Mouse (Mus musculus): ENCODE measurements at regions not wholly inside any gene's neighbourhood (a gene's known extent, or its start where the extent isn't known, plus 50 kb on each side); places are given as distances from the start of the nearest gene placed in this dataset.

DNA sequence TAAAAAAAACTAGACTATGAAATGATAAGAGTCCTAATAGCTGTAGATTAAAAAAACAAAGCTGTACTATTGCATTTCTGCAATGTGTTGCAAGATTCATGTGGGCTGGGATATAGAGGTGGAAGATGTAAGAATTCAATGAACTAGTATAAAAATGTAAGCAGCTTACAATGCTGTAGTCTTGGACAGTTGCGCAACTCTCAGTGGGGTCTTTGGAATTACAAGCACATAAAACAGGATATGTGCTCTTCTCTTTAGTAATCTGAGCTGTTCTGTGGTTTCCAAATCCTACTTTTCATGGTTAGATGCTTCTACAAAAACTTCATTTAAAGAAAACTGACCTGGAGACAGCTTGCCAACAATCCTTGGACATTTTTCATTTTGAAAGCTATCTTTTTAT is 609.3 kb downstream of the Adgrl2 start:
- no peaks in the 10 kb centered on the region for H3K9me3 ChIP-seq (ENCODE audit: control insufficient read depth)
- no peak overlapping the region for H3K4me3 ChIP-seq (ENCODE audit: low read depth, low read length)
- H3K27me3 ChIP-seq (replicated peaks; ENCODE audit: control insufficient read depth, insufficient read depth, low read length) = no peaks in the 10 kb centered on the region
- no peak overlapping the region for H3K4me2 ChIP-seq (replicated peaks; ENCODE audit: low read depth)
- no peak for TF ChIP-seq CTCF (IDR thresholded peaks at IDR 0.05; ENCODE audit: low read depth)
- H3K4me1 ChIP-seq (replicated peaks; ENCODE audit: control insufficient read depth, insufficient read depth, low read length) = no peaks in the 10 kb centered on the region
- ATAC-seq = no peak
- no peak overlapping the region for H3K9ac ChIP-seq (ENCODE audit: low read depth, low read length)
- no peak overlapping the region for H3K27ac ChIP-seq (ENCODE audit: low read depth, low read length)
- 97% methylated on average over 1 of the region's 1 CpGs for WGBS
- no peaks in the 10 kb centered on the region for H3K36me3 ChIP-seq (ENCODE audit: control insufficient read depth, insufficient read depth)

DNA sequence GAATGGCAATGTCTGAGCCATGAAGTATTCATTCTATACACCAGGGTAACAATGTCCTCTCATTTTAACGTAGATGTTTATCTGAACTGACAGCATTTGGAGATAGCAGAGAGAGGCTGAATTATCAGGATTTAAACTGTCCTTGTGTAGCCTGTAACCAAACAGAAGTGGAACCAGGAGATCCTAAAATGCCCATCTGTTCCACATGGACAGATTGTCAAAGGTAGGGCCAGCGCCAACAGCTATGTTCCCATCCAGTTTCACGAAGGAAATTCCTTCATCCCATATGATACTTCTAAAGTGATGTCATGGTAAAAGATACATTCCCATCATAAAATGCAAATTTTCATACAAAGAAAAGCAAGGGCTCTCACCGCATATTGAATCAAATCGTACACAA is 627.0 kb downstream of the Adgrl2 start:
- TF ChIP-seq CTCF (IDR thresholded peaks at IDR 0.05; ENCODE audit: low read depth) = no peak
- H3K4me3 ChIP-seq (ENCODE audit: low read depth, low read length) = no peak overlapping the region
- H3K36me3 ChIP-seq (ENCODE audit: control insufficient read depth, insufficient read depth) = no peaks in the 10 kb centered on the region
- no peak overlapping the region for H3K4me2 ChIP-seq (replicated peaks; ENCODE audit: low read depth)
- ATAC-seq = no peak
- H3K4me1 ChIP-seq (replicated peaks; ENCODE audit: control insufficient read depth, insufficient read depth, low read length) = no peaks in the 10 kb centered on the region
- H3K9ac ChIP-seq (ENCODE audit: low read depth, low read length) = no peak overlapping the region
- H3K27ac ChIP-seq (ENCODE audit: low read depth, low read length) = no peak overlapping the region
- no peaks in the 10 kb centered on the region for H3K9me3 ChIP-seq (ENCODE audit: control insufficient read depth)
- no peaks in the 10 kb centered on the region for H3K27me3 ChIP-seq (replicated peaks; ENCODE audit: control insufficient read depth, insufficient read depth, low read length)
- WGBS = 81% methylated on average over 5 of the region's 5 CpGs

GRCm38 (mm10) chr3:148362453-148362864 is 627.9 kb downstream of the Adgrl2 start:
- H3K36me3 ChIP-seq (ENCODE audit: control insufficient read depth, insufficient read depth) = no peaks in the 10 kb centered on the region
- no peak for TF ChIP-seq CTCF (IDR thresholded peaks at IDR 0.05; ENCODE audit: low read depth)
- ATAC-seq = no peak
- no peak overlapping the region for H3K9ac ChIP-seq (ENCODE audit: low read depth, low read length)
- no peak overlapping the region for H3K27ac ChIP-seq (ENCODE audit: low read depth, low read length)
- no peaks in the 10 kb centered on the region for H3K4me1 ChIP-seq (replicated peaks; ENCODE audit: control insufficient read depth, insufficient read depth, low read length)
- no peaks in the 10 kb centered on the region for H3K9me3 ChIP-seq (ENCODE audit: control insufficient read depth)
- H3K27me3 ChIP-seq (replicated peaks; ENCODE audit: control insufficient read depth, insufficient read depth, low read length) = no peaks in the 10 kb centered on the region
- no peak overlapping the region for H3K4me2 ChIP-seq (replicated peaks; ENCODE audit: low read depth)
- H3K4me3 ChIP-seq (ENCODE audit: low read depth, low read length) = no peak overlapping the region
- 47% methylated on average over 2 of the region's 2 CpGs for WGBS

GRCm38 (mm10) chr3:148343633-148344361 is 646.6 kb downstream of the Adgrl2 start:
- Histone ChIP-seq H3K27ac (ENCODE audit: low read depth, low read length) (no peak overlapping the region), H3K36me3 (ENCODE audit: control insufficient read depth, insufficient read depth) (no peaks in the 10 kb centered on the region), H3K27me3 (replicated peaks; ENCODE audit: control insufficient read depth, insufficient read depth, low read length) (no peaks in the 10 kb centered on the region), H3K4me2 (replicated peaks; ENCODE audit: low read depth) (peak overlapping the region; percentile 21; the same call in 1 of the 2 replicates), H3K9ac (ENCODE audit: low read depth, low read length) (no peak overlapping the region), H3K9me3 (ENCODE audit: control insufficient read depth) (no peaks in the 10 kb centered on the region), H3K4me1 (replicated peaks; ENCODE audit: control insufficient read depth, insufficient read depth, low read length) (no peaks in the 10 kb centered on the region), H3K4me3 (ENCODE audit: low read depth, low read length) (no peak overlapping the region)
- no peak for ATAC-seq
- WGBS = 36% methylated on average over 10 of the region's 10 CpGs
- TF ChIP-seq CTCF (IDR thresholded peaks at IDR 0.05; ENCODE audit: low read depth) = no peak

DNA sequence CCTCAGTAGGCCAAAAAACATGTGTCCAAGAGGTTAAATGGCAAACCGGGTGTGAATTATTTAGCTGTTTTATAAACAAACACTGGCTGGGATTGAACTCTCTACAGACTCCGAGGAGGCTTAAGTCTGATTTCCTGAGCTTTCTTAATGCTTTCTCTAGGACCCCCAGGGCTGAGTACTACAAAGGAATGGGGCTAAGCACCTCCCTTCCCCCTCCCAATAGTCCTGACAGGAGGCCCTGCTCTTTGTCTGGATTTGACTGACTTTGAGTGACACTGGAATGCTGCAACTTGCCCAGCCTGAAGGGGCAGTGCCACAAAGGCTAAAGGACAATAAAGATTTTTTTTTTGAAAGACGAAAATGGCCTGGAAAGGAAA is 647.1 kb downstream of the Adgrl2 start:
- no peak for TF ChIP-seq CTCF (IDR thresholded peaks at IDR 0.05; ENCODE audit: low read depth)
- no peak overlapping the region for H3K9ac ChIP-seq (ENCODE audit: low read depth, low read length)
- H3K4me3 ChIP-seq (ENCODE audit: low read depth, low read length) = no peak overlapping the region
- ATAC-seq = no peak
- H3K4me1 ChIP-seq (replicated peaks; ENCODE audit: control insufficient read depth, insufficient read depth, low read length) = no peaks in the 10 kb centered on the region
- H3K4me2 ChIP-seq (replicated peaks; ENCODE audit: low read depth) = 0 out of 2 replicates have a peak overlapping the region, but pooled peaks have one; percentile 21
- no peaks in the 10 kb centered on the region for H3K9me3 ChIP-seq (ENCODE audit: control insufficient read depth)
- no peaks in the 10 kb centered on the region for H3K27me3 ChIP-seq (replicated peaks; ENCODE audit: control insufficient read depth, insufficient read depth, low read length)
- 18% methylated on average over 3 of the region's 3 CpGs for WGBS
- H3K27ac ChIP-seq (ENCODE audit: low read depth, low read length) = no peak overlapping the region
- H3K36me3 ChIP-seq (ENCODE audit: control insufficient read depth, insufficient read depth) = no peaks in the 10 kb centered on the region

- no peak for TF ChIP-seq CTCF (IDR thresholded peaks at IDR 0.05; ENCODE audit: low read depth)
- Histone ChIP-seq H3K4me1 (replicated peaks; ENCODE audit: control insufficient read depth, insufficient read depth, low read length) (no peaks in the 10 kb centered on the region), H3K4me3 (ENCODE audit: low read depth, low read length) (no peak overlapping the region), H3K27ac (ENCODE audit: low read depth, low read length) (no peak overlapping the region), H3K36me3 (ENCODE audit: control insufficient read depth, insufficient read depth) (no peaks in the 10 kb centered on the region), H3K4me2 (replicated peaks; ENCODE audit: low read depth) (no peak overlapping the region), H3K9ac (ENCODE audit: low read depth, low read length) (no peak overlapping the region), H3K9me3 (ENCODE audit: control insufficient read depth) (no peaks in the 10 kb centered on the region), H3K27me3 (replicated peaks; ENCODE audit: control insufficient read depth, insufficient read depth, low read length) (no peaks in the 10 kb centered on the region)
- no peak for ATAC-seq
- 71% methylated on average over 2 of the region's 2 CpGs for WGBS
Observed at GRCm38 (mm10) chr3:148339258-148339657, 651.1 kb downstream of the Adgrl2 start.
